Comparison of ENCODE assay signal across 17 mouse cellular contexts in the genomic region with DNA sequence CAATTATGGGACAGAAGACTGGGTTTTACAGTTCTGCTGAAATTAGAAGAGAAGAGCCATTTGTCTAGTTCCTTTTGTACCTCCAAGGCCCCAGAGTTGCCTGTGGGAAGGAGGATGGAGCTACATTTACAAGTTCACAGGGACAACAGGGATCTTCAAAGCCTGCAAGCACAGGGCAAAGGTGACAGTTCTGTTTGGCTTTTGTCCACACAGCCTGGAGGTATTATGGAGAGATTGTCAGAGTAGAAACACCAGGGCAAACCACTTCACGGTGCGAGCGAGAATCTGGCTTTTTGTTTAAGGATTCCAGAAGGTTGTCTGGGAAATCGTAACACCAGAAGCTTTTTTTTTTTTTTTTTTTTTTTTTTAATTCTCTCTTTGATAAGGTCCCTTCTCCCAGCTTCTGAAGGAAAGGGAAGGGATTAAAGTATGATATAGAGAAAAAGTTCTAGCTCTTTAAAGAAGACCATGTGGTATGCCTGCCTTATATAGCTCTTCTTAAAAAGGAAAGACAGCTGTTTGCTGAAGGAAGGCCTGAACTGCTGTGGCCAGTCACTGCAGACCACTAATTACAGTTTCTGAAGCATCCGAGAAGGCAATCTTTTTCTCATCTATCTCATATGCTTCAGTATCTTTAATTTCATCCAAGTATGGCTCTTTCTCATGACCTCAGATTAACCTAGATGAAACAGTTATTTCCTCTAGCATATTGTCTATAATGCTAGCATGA.
DNase-seq lines count a peak whose midpoint lies in the region; ATAC-seq and TF ChIP-seq lines count a peak whose summit lies in the region.
"Had no signal": no experiment of that assay in that cellular context is flagged by ENCODE, and none has a peak within 500 bp of the region (broad histone marks: within the 10 kb centered on the region; RNA-seq: fewer than 3 reads in every experiment).

No protein-coding gene starts in this region.

- no peak overlapping the region for H3K27ac ChIP-seq in midbrain, embryonic 14.5 days (replicated peaks; ENCODE audit: low read depth, low read length)
- H3K27ac ChIP-seq in midbrain, embryonic 16.5 days (ENCODE audit: low read length): no peak overlapping the region
- H3K27ac ChIP-seq in embryonic facial prominence, embryonic 11.5 days (replicated peaks; ENCODE audit: low read depth, low read length): no peak overlapping the region
- H3K27ac ChIP-seq in midbrain, postnatal 0 days (ENCODE audit: low read depth, low read length): no peak overlapping the region
- H3K27ac ChIP-seq: hindbrain, embryonic 13.5 days; layer of hippocampus, adult 2 months; left cerebral cortex, adult 2 months had no signal

- H3K9me3 ChIP-seq in midbrain, embryonic 14.5 days (ENCODE audit: control insufficient read depth, low read length): no peaks in the 10 kb centered on the region
- no peaks in the 10 kb centered on the region for H3K9me3 ChIP-seq in midbrain, embryonic 16.5 days (replicated peaks; ENCODE audit: control insufficient read depth, low read length, poor library complexity, severe bottlenecking)
- no peaks in the 10 kb centered on the region for H3K9me3 ChIP-seq in embryonic facial prominence, embryonic 11.5 days (replicated peaks; ENCODE audit: control insufficient read depth, low read length)
- H3K9me3 ChIP-seq in midbrain, postnatal 0 days (ENCODE audit: low read length): no peaks in the 10 kb centered on the region
- H3K9me3 ChIP-seq: hindbrain, embryonic 13.5 days had no signal

- no peak for TF ChIP-seq CTCF in midbrain, postnatal 0 days (IDR thresholded peaks at IDR 0.05)

- H3K27me3 ChIP-seq in midbrain, embryonic 14.5 days (ENCODE audit: control insufficient read depth, insufficient read depth, low read length): no peaks in the 10 kb centered on the region
- H3K27me3 ChIP-seq in midbrain, embryonic 16.5 days (ENCODE audit: control insufficient read depth, insufficient read depth, low read depth, low read length): no peaks in the 10 kb centered on the region
- no peaks in the 10 kb centered on the region for H3K27me3 ChIP-seq in embryonic facial prominence, embryonic 11.5 days (ENCODE audit: control insufficient read depth, insufficient read depth, low read length)
- H3K27me3 ChIP-seq in midbrain, postnatal 0 days (ENCODE audit: insufficient read depth, low read length): no peaks in the 10 kb centered on the region
- H3K27me3 ChIP-seq: hindbrain, embryonic 13.5 days had no signal

- H3K9ac ChIP-seq in midbrain, embryonic 14.5 days (replicated peaks; ENCODE audit: low read length): no peak overlapping the region
- no peak overlapping the region for H3K9ac ChIP-seq in midbrain, embryonic 16.5 days (ENCODE audit: low read depth, low read length)
- no peak overlapping the region for H3K9ac ChIP-seq in embryonic facial prominence, embryonic 11.5 days (replicated peaks; ENCODE audit: low read length)
- no peak overlapping the region for H3K9ac ChIP-seq in midbrain, postnatal 0 days (replicated peaks; ENCODE audit: low read length, poor library complexity, severe bottlenecking)
- H3K9ac ChIP-seq: hindbrain, embryonic 13.5 days had no signal

- 21% methylated on average over 5 of the region's 5 CpGs for WGBS in midbrain, embryonic 14.5 days
- 17% methylated on average over 5 of the region's 5 CpGs for WGBS in midbrain, embryonic 16.5 days
- WGBS in embryonic facial prominence, embryonic 11.5 days: 18% methylated on average over 5 of the region's 5 CpGs
- 35% methylated on average over 5 of the region's 5 CpGs for WGBS in midbrain, postnatal 0 days

- H3K4me2 ChIP-seq in midbrain, embryonic 14.5 days (ENCODE audit: low read length): no peak overlapping the region
- H3K4me2 ChIP-seq in midbrain, embryonic 16.5 days (ENCODE audit: low read length): no peak overlapping the region
- H3K4me2 ChIP-seq in embryonic facial prominence, embryonic 11.5 days (ENCODE audit: low read depth, low read length): no peak overlapping the region
- H3K4me2 ChIP-seq in midbrain, postnatal 0 days (ENCODE audit: low read depth, low read length, poor library complexity, severe bottlenecking): no peak overlapping the region
- H3K4me2 ChIP-seq: hindbrain, embryonic 13.5 days had no signal

- intact Hi-C loops in left cerebral cortex, postnatal 36 days (cut with DNase I): no loop called here

- H3K4me3 ChIP-seq in midbrain, embryonic 14.5 days (replicated peaks; ENCODE audit: low read depth, low read length): no peak overlapping the region
- H3K4me3 ChIP-seq in midbrain, embryonic 16.5 days (ENCODE audit: low read depth, low read length): no peak overlapping the region
- no peak overlapping the region for H3K4me3 ChIP-seq in embryonic facial prominence, embryonic 11.5 days (ENCODE audit: low read depth, low read length)
- H3K4me3 ChIP-seq in midbrain, postnatal 0 days (ENCODE audit: low read depth, low read length): no peak overlapping the region
- H3K4me3 ChIP-seq: hindbrain, embryonic 13.5 days; layer of hippocampus, adult 2 months; left cerebral cortex, adult 2 months had no signal

- ATAC-seq in midbrain, embryonic 14.5 days (ENCODE audit: low FRiP score, low TSS enrichment): no peak
- no peak for ATAC-seq in midbrain, embryonic 16.5 days
- ATAC-seq in embryonic facial prominence, embryonic 11.5 days (replicated peaks; ENCODE audit: insufficient number of reproducible peaks, low FRiP score, low TSS enrichment, low read depth): no peak
- ATAC-seq in midbrain, postnatal 0 days (ENCODE audit: low FRiP score): no peak
- ATAC-seq: intestine, embryonic 16.5 days had no signal

- no peaks in the 10 kb centered on the region for H3K36me3 ChIP-seq in midbrain, embryonic 14.5 days (ENCODE audit: control insufficient read depth, insufficient read depth, low read length)
- H3K36me3 ChIP-seq in midbrain, embryonic 16.5 days (ENCODE audit: control insufficient read depth, insufficient read depth, low read length): no peaks in the 10 kb centered on the region
- H3K36me3 ChIP-seq in embryonic facial prominence, embryonic 11.5 days (replicated peaks; ENCODE audit: control insufficient read depth, insufficient read depth, low read depth, low read length): no peaks in the 10 kb centered on the region
- no peaks in the 10 kb centered on the region for H3K36me3 ChIP-seq in midbrain, postnatal 0 days (ENCODE audit: insufficient read depth, low read length)
- H3K36me3 ChIP-seq: hindbrain, embryonic 13.5 days had no signal

- no peaks in the 10 kb centered on the region for H3K4me1 ChIP-seq in midbrain, embryonic 14.5 days (ENCODE audit: control insufficient read depth, insufficient read depth, low read length)
- H3K4me1 ChIP-seq in midbrain, embryonic 16.5 days (ENCODE audit: control insufficient read depth, insufficient read depth, low read length): no peaks in the 10 kb centered on the region
- H3K4me1 ChIP-seq in embryonic facial prominence, embryonic 11.5 days (ENCODE audit: control insufficient read depth, insufficient read depth, low read length): no peaks in the 10 kb centered on the region
- H3K4me1 ChIP-seq in midbrain, postnatal 0 days (ENCODE audit: insufficient read depth, low read length): no peaks in the 10 kb centered on the region
- H3K4me1 ChIP-seq: hindbrain, embryonic 13.5 days had no signal

- DNase-seq in kidney, adult 9 months: peak; percentile 7
- DNase-seq in kidney, adult 11 months: no peak
- peak; percentile 18 for DNase-seq in midbrain, embryonic 14.5 days
- peak; percentile 1 for DNase-seq in embryonic facial prominence, embryonic 11.5 days (ENCODE audit: low spot score)
- peak; percentile 6 for DNase-seq in midbrain, postnatal 0 days (ENCODE audit: low spot score)
- DNase-seq in left cerebral cortex, postnatal 36 days (ENCODE audit: low spot score in 2 of 2): no peak
- DNase-seq in adrenal gland, postnatal 10 days: no peak
- DNase-seq: cerebellum, adult 2 months; lung, adult 18-20 months; lung, postnatal 4 days; right cerebral cortex, adult 18-20 months; thymus, adult 2 months had no signal

Comparison
In these comparisons a context has a peak if more than half of its experiments do, and no peak if none do; other contexts are left out.
1. DNase-seq: peak in kidney, adult 9 months (single experiment), midbrain, embryonic 14.5 days (single experiment), embryonic facial prominence, embryonic 11.5 days (single experiment) and midbrain, postnatal 0 days (single experiment); none in kidney, adult 11 months (single experiment), left cerebral cortex, postnatal 36 days (0 of 2) and adrenal gland, postnatal 10 days (single experiment).